In the genomic region with DNA sequence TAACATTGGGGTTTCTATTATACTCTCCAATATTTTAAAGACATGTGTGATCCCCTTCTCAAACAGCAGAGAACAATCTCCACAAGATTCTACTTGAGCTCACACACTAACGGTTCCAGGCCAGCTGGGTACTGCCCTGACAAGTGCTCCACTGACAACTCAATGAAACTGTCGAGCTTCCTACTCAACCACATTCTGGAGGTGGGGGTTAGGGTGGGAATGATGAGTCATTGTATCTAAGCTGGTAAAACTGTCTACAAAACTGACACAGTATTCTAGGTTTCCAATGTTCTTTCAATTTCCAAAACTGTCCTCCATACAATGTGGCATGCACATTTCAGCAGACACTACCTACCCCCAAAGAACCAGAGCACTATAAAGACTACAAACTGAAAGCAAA, we compare ENCODE assay signal across 8 mouse cellular contexts. TPM values are rescaled to one million over a fixed set of nuclear protein-coding genes. Genes with fewer than 3 reads are reported as not detected.
DNase-seq lines count a peak whose midpoint lies in the region; ATAC-seq lines count a peak whose summit lies in the region.

No protein-coding gene starts in this region.

- peak; percentile 26 for DNase-seq in embryo, embryonic 10 days (ENCODE audit: low spot score)
- DNase-seq in embryo, embryonic 9.5 days (ENCODE audit: extremely low spot score): no peak
- DNase-seq in neural tube, embryonic 10.5 days (ENCODE audit: extremely low spot score, low spot score): no peak
- peak; percentile 28 for DNase-seq in heart, postnatal 10 days
- no peak for DNase-seq in midbrain, embryonic 14.5 days
- DNase-seq in left cerebral cortex, adult 9 months (ENCODE audit: low spot score in 2 of 2): no peak
- DNase-seq in urinary bladder, adult 2 months (ENCODE audit: low spot score): no peak

- no peak overlapping the region for H3K27ac ChIP-seq in neural tube, embryonic 13.5 days (replicated peaks)
- H3K27ac ChIP-seq in midbrain, embryonic 14.5 days (replicated peaks; ENCODE audit: low read depth, low read length): no peak overlapping the region

- peaks cover 45% of the 10 kb centered on the region for H3K4me1 ChIP-seq in neural tube, embryonic 13.5 days (replicated peaks)
- peaks cover 35% of the 10 kb centered on the region for H3K4me1 ChIP-seq in midbrain, embryonic 14.5 days (ENCODE audit: control insufficient read depth, insufficient read depth, low read length)

- no peak overlapping the region for H3K4me3 ChIP-seq in neural tube, embryonic 13.5 days
- H3K4me3 ChIP-seq in midbrain, embryonic 14.5 days (replicated peaks; ENCODE audit: low read depth, low read length): no peak overlapping the region

- H3K9ac ChIP-seq in neural tube, embryonic 13.5 days: no peak overlapping the region
- H3K9ac ChIP-seq in midbrain, embryonic 14.5 days (replicated peaks; ENCODE audit: low read length): no peak overlapping the region

- H3K9me3 ChIP-seq in neural tube, embryonic 13.5 days: no peaks in the 10 kb centered on the region
- no peaks in the 10 kb centered on the region for H3K9me3 ChIP-seq in midbrain, embryonic 14.5 days (ENCODE audit: control insufficient read depth, low read length)

- no peaks in the 10 kb centered on the region for H3K27me3 ChIP-seq in neural tube, embryonic 13.5 days
- H3K27me3 ChIP-seq in midbrain, embryonic 14.5 days (ENCODE audit: control insufficient read depth, insufficient read depth, low read length): no peaks in the 10 kb centered on the region

- intact Hi-C loops in heart, postnatal 10 days (cut with DNase I): loop anchor here (10.0 kb wide), 3 partner anchors 441 to 739 kb away; partner anchors contain the start of gene Sec31a

- 34% methylated on average over 2 of the region's 2 CpGs for WGBS in neural tube, embryonic 13.5 days
- 14% methylated on average over 2 of the region's 2 CpGs for WGBS in midbrain, embryonic 14.5 days

- H3K4me2 ChIP-seq in neural tube, embryonic 13.5 days: 0 out of 2 replicates have a peak overlapping the region, but pooled peaks have one; percentile 9
- H3K4me2 ChIP-seq in midbrain, embryonic 14.5 days (ENCODE audit: low read length): peak overlapping the region; percentile 91

- H3K36me3 ChIP-seq in neural tube, embryonic 13.5 days: peaks cover 11% of the 10 kb centered on the region; the same call in 1 of the 2 replicates
- H3K36me3 ChIP-seq in midbrain, embryonic 14.5 days (ENCODE audit: control insufficient read depth, insufficient read depth, low read length): no peaks in the 10 kb centered on the region

- no peak for ATAC-seq in neural tube, embryonic 13.5 days (ENCODE audit: low read depth)
- ATAC-seq in midbrain, embryonic 14.5 days (ENCODE audit: low FRiP score, low TSS enrichment): no peak

RNA-seq across cellular contexts. Expression of gene Hnrnpd, which starts 4.8 kb away (rescaled TPM):
- polyA plus RNA-seq in neural tube, embryonic 13.5 days (2015; fragmentation: Nextera tagmentation; extraction: Ambion mirVana): 202 and 252 TPM in 2 replicates
- total RNA-seq in heart, postnatal 10 days (2021): 100 to 1,000 TPM; 152 to 170 TPM
- polyA plus RNA-seq in midbrain, embryonic 14.5 days (2014; fragmentation: Nextera tagmentation; extraction: Ambion mirVana): 134 and 147 TPM in 2 replicates
- 129 and 130 TPM in 2 replicates for polyA plus RNA-seq in urinary bladder, adult 2 months (2012; rRNA removed)

RNA-seq across cellular contexts. Expression of gene 4930524J08Rik, which starts 4.9 kb away (rescaled TPM):
- polyA plus RNA-seq in neural tube, embryonic 13.5 days (2015; fragmentation: Nextera tagmentation; extraction: Ambion mirVana): 3.5 TPM in 2 replicates
- 1 to 10 TPM; 1.6 to 1.7 TPM for total RNA-seq in heart, postnatal 10 days (2021)
- 2.4 and 3.6 TPM in 2 replicates for polyA plus RNA-seq in midbrain, embryonic 14.5 days (2014; fragmentation: Nextera tagmentation; extraction: Ambion mirVana)
- polyA plus RNA-seq in urinary bladder, adult 2 months (2012; rRNA removed): 1.2 and 1.5 TPM in 2 replicates

Comparison
In these comparisons a context has a peak if more than half of its experiments do, and no peak if none do; other contexts are left out.
1. DNase-seq: peak in embryo, embryonic 10 days (single experiment) and heart, postnatal 10 days (2 of 2); none in embryo, embryonic 9.5 days (single experiment), neural tube, embryonic 10.5 days (single experiment), midbrain, embryonic 14.5 days (single experiment), left cerebral cortex, adult 9 months (0 of 2) and urinary bladder, adult 2 months (single experiment).